Mouse (Mus musculus) olfactory bulb, adult 2 months (tissue): Measurements from ENCODE around the gene Pgm5.

Experiments used
- CTCF ChIP-seq: fragments of 200-500 bp; IDR thresholded peaks from 2 replicates; pipeline ENCODE4 v1.5.1; 2012; ENCODE audit warnings: low read depth, mild to moderate bottlenecking, low read length, moderate library complexity; ENCODE audit not compliant: insufficient read depth
- POLR2A ChIP-seq: fragments of 200-500 bp; IDR thresholded peaks from 2 replicates; pipeline ENCODE4 v1.6.1; 2012; ENCODE audit warnings: mild to moderate bottlenecking, low read depth, low read length, moderate library complexity; ENCODE audit not compliant: insufficient read depth

DNA sequence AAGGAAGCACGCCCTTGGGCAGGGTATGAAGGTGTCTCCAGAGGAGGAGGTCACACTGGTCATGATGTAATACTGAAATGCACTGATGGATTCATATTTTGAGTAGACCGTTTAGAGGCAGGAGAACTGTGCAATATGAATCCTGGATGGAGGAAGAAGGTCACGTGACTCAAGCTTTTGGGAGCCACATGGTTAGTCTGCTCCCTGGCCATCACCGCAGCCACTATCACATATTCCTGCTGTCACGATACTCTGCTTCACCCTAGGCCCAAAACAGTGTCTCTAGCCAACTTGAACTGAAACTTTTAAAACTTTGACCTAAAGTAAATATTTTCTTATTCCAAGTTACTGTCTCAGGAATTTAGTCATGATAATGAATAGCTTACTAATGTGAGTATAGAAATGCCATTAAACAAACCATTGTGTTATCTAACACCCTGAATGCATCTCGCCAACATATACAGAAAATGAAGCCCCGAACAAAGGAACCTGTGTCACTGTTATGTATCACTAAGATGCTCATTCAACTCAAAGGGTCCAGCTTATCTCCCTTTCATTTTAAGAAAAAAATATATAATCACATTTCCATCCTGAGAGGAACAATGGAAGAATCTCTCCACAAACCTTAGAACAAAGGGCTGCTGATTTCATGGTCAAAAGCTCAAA is 108.6 kb downstream of the Pgm5 start:
- TF ChIP-seq CTCF (no peak), POLR2A (no peak)
